Mouse (Mus musculus) cerebellum, adult 2 months (tissue): ENCODE data around the gene 6430531B16Rik.

Experiments
- CTCF ChIP-seq: fragments of 200-500 bp; IDR thresholded peaks from 2 replicates; pipeline ENCODE4 v1.5.1; 2011; ENCODE audit warnings: low read depth, mild to moderate bottlenecking, control low read depth, low read length, moderate library complexity, borderline replicate concordance; ENCODE audit not compliant: insufficient read depth
- POLR2A ChIP-seq: fragments of 200-500 bp; IDR thresholded peaks from 2 replicates; pipeline ENCODE4 v1.6.1; 2011; ENCODE audit warnings: low read length, control low read depth, borderline replicate concordance; ENCODE audit not compliant: insufficient read depth

GRCm38 (mm10) chr7:139937138-139937537 lies 41.4 kb downstream of the 6430531B16Rik start:
- TF ChIP-seq CTCF = no peak
- TF ChIP-seq POLR2A = no peak
